Mouse (Mus musculus): ENCODE results near the gene Slc3a2. TPM values are rescaled to one million over a fixed set of nuclear protein-coding genes. Genes with fewer than 3 reads are reported as not detected.
A peak's percentile ranks its signal among the peaks of the same experiment; 100 is the strongest.

Slc3a2 gene
- total and polyA plus RNA-seq, 3 experiments: 269 to 478 (median 284) TPM

- Histone ChIP-seq H3K79me2 (replicated peaks; ENCODE audit: control insufficient read depth, extremely low read depth, insufficient read depth, poor library complexity, severe bottlenecking) (peaks cover 31% of the 10 kb centered on the region), H3K27me3 (replicated peaks) (no peaks in the 10 kb centered on the region), H3K4me2 (ENCODE audit: insufficient read depth, low read depth, poor library complexity, severe bottlenecking) (peak overlapping the region; percentile 72), H3K9me3 (replicated peaks; ENCODE audit: low read length) (no peaks in the 10 kb centered on the region), H3K27ac (ENCODE audit: insufficient read depth, low read depth) (0 out of 2 replicates have a peak overlapping the region, but pooled peaks have one; percentile 8), H3K4me3 (replicated peaks in 1 of 3; ENCODE audit: low read depth in 2 of 3, low read length in 2 of 3, poor library complexity in 1 of 3) (peak overlapping the region; percentile 75 to 77 (median 77)), H3K9ac (ENCODE audit: insufficient read depth, low read depth) (peak overlapping the region; percentile 92), H3K36me3 (replicated peaks in 1 of 2; ENCODE audit: control insufficient read depth in 1 of 2, insufficient read depth in 1 of 2, low read length in 1 of 2) (peaks cover 58 to 83% of the 10 kb centered on the region in 2 experiments), H3K4me1 (ENCODE audit: control insufficient read depth in 1 of 2, insufficient read depth in 2 of 2) (peaks cover 9 to 35% of the 10 kb centered on the region in 2 experiments)
- in situ Hi-C loops (cut with MboI; ENCODE audit: low pct_ligation_motif_present, low pct_unique_long_range_greater_than_20kb, low sequenced_read_pairs) (loop anchor here (25.0 kb wide), 1 partner anchor 370 kb away; no protein-coding TSS in a partner anchor), dilution Hi-C loops (cut with MboI; ENCODE audit: extremely low pct_ligation_motif_present, extremely low pct_unique_long_range_greater_than_20kb, low sequenced_read_pairs) (no loop called here)
- no peak for DNase-seq (ENCODE audit: extremely low read depth)
- TF ChIP-seq MXI1 (IDR thresholded peaks at IDR 0.05; ENCODE audit: low read depth, low read length) (no peak), RCOR1 (conservative IDR thresholded peaks at IDR 0.05; ENCODE audit: low read depth, low read length) (no peak), MEF2A (IDR thresholded peaks at IDR 0.05; ENCODE audit: borderline replicate concordance, low read depth, low read length) (no peak), NELFE (IDR thresholded peaks at IDR 0.05; ENCODE audit: low read depth, low read length) (no peak), ZMIZ1 (IDR thresholded peaks at IDR 0.05; ENCODE audit: low read depth, low read length) (no peak), HCFC1 (IDR thresholded peaks at IDR 0.05; ENCODE audit: low read depth, low read length) (no peak), CHD2 (IDR thresholded peaks at IDR 0.05; ENCODE audit: low read length) (no peak), JUND (conservative IDR thresholded peaks at IDR 0.05; ENCODE audit: low read depth, low read length) (no peak), UBTF (IDR thresholded peaks at IDR 0.05; ENCODE audit: low read depth, low read length) (no peak), KAT2A (IDR thresholded peaks at IDR 0.05; ENCODE audit: insufficient replicate concordance, low read length) (no peak), ZC3H11A (IDR thresholded peaks at IDR 0.05; ENCODE audit: low read depth, low read length) (no peak), ZNF384 (IDR thresholded peaks at IDR 0.05; ENCODE audit: low read depth, low read length) (no peak), BHLHE40 (IDR thresholded peaks at IDR 0.05; ENCODE audit: low read depth, low read length) (no peak), ETS1 (conservative IDR thresholded peaks at IDR 0.05; ENCODE audit: low read depth, low read length) (no peak), E2F4 (IDR thresholded peaks at IDR 0.05; ENCODE audit: insufficient replicate concordance, low read depth, low read length) (no peak), CHD1 (IDR thresholded peaks at IDR 0.05; ENCODE audit: low read depth, low read length) (no peak), POLR2AphosphoS2 (IDR thresholded peaks at IDR 0.05; ENCODE audit: low read depth, low read length) (no peak), CTCF (conservative IDR thresholded peaks at IDR 0.05 in 1 of 2, IDR thresholded peaks at IDR 0.05 in 1 of 2; ENCODE audit: low read depth in 2 of 2, low read length in 2 of 2) (no peak), USF1 (IDR thresholded peaks at IDR 0.05; ENCODE audit: low read depth, low read length) (no peak), RAD21 (IDR thresholded peaks at IDR 0.05; ENCODE audit: low read depth, low read length) (no peak)
Measured at GRCm38 (mm10) chr19:8742176-8742575, 19.0 kb upstream of the Slc3a2 start.

DNA sequence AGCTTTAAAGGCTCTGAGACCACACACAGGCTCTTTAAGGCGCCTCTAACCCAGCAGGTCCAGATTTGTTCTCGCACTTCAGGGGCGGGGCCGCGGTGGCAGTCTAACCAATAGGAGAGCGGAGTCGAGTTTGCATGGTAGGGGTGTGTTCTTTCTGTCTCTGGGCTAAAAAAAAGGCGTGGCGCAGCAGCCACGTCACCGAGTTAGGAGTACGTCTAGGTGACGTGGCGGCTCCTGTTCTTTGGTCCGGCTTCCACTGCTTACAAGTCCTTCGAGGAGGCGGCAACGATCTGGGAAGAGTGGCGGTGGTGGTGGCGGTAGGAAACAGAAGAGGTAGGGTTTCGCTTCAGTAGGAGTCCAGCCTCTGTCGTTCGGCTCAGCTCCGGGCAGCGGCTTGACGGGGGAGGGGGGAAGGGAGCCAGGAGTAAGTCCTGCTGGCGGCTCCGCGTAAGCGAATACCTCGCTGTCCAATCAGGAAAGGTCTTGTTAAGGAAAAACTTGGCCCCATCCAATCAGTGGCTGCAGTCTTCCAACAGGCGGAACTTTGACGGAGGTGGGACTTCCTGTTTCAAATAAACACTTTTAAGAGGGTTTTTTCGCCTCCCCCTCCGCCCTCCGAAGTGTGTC lies 18.2 kb upstream of the Slc3a2 start, which contains the start of gene Stx5a:
Gene Stx5a (plus strand): TSS at position 171 of the 627 bp plus-strand sequence.
- peak within 1 kb of the TSS; percentile 72 for H3K4me2 ChIP-seq (ENCODE audit: insufficient read depth, low read depth, poor library complexity, severe bottlenecking)
- in situ Hi-C loops (cut with MboI; ENCODE audit: low pct_ligation_motif_present, low pct_unique_long_range_greater_than_20kb, low sequenced_read_pairs) (loop anchor here (25.0 kb wide), 1 partner anchor 371 kb away; no protein-coding TSS in a partner anchor), dilution Hi-C loops (cut with MboI; ENCODE audit: extremely low pct_ligation_motif_present, extremely low pct_unique_long_range_greater_than_20kb, low sequenced_read_pairs) (no loop called here)
- peaks cover 11 to 41% of the 10 kb centered on the region in 2 experiments for H3K4me1 ChIP-seq (ENCODE audit: control insufficient read depth in 1 of 2, insufficient read depth in 2 of 2)
- peak within 1 kb of the TSS; percentile 75 to 77 (median 77) for H3K4me3 ChIP-seq (replicated peaks in 1 of 3; ENCODE audit: low read depth in 2 of 3, low read length in 2 of 3, poor library complexity in 1 of 3)
- H3K36me3 ChIP-seq (replicated peaks in 1 of 2; ENCODE audit: control insufficient read depth in 1 of 2, insufficient read depth in 1 of 2, low read length in 1 of 2): peaks cover 55 to 78% of the 10 kb centered on the region in 2 experiments
- peak within 1 kb of the TSS; percentile 91 for H3K27ac ChIP-seq (ENCODE audit: insufficient read depth, low read depth)
- DNase-seq (ENCODE audit: extremely low read depth): peak; percentile 98
- no peaks in the 10 kb centered on the region for H3K27me3 ChIP-seq (replicated peaks)
- no peaks in the 10 kb centered on the region for H3K9me3 ChIP-seq (replicated peaks; ENCODE audit: low read length)
- H3K79me2 ChIP-seq (replicated peaks; ENCODE audit: control insufficient read depth, extremely low read depth, insufficient read depth, poor library complexity, severe bottlenecking): peaks cover 34% of the 10 kb centered on the region
- peak within 1 kb of the TSS; percentile 92 for H3K9ac ChIP-seq (ENCODE audit: insufficient read depth, low read depth)
- TF ChIP-seq USF1 (IDR thresholded peaks at IDR 0.05; ENCODE audit: low read depth, low read length) (no peak), ZC3H11A (IDR thresholded peaks at IDR 0.05; ENCODE audit: low read depth, low read length) (no peak), JUND (conservative IDR thresholded peaks at IDR 0.05; ENCODE audit: low read depth, low read length) (no peak; the same call in 1 of the 2 replicates), SIN3A (IDR thresholded peaks at IDR 0.05; ENCODE audit: low read length) (peak; percentile 95), TCF12 (IDR thresholded peaks at IDR 0.05; ENCODE audit: low read depth, low read length) (peak; percentile 57; the same call in 1 of the 2 replicates), MAZ (IDR thresholded peaks at IDR 0.05; ENCODE audit: low read depth, low read length) (peak; percentile 60; the same call in 1 of the 2 replicates), IRF4 (IDR thresholded peaks at IDR 0.05; ENCODE audit: low read depth, low read length) (no peak), NELFE (IDR thresholded peaks at IDR 0.05; ENCODE audit: low read depth, low read length) (peak; percentile 53; the same call in 1 of the 2 replicates), RCOR1 (conservative IDR thresholded peaks at IDR 0.05; ENCODE audit: low read depth, low read length) (peak; percentile 12; the same call in 1 of the 2 replicates), USF2 (conservative IDR thresholded peaks at IDR 0.05; ENCODE audit: low read depth, low read length) (0 out of 2 replicates have a peak, but pooled peaks have one; percentile 5), CHD1 (IDR thresholded peaks at IDR 0.05; ENCODE audit: low read depth, low read length) (no peak), TBP (conservative IDR thresholded peaks at IDR 0.05; ENCODE audit: low read depth, low read length) (peak; percentile 52; the same call in 1 of the 2 replicates), ZKSCAN1 (IDR thresholded peaks at IDR 0.05; ENCODE audit: borderline replicate concordance, low read depth, low read length) (no peak), HCFC1 (IDR thresholded peaks at IDR 0.05; ENCODE audit: low read depth, low read length) (peak; percentile 86), GABPA (IDR thresholded peaks at IDR 0.05; ENCODE audit: insufficient replicate concordance, low read depth, low read length) (no peak; the same call in 1 of the 2 replicates), ETS1 (conservative IDR thresholded peaks at IDR 0.05; ENCODE audit: low read depth, low read length) (no peak), ZNF384 (IDR thresholded peaks at IDR 0.05; ENCODE audit: low read depth, low read length) (peak; percentile 75), E2F4 (IDR thresholded peaks at IDR 0.05; ENCODE audit: insufficient replicate concordance, low read depth, low read length) (no peak)

Measured in CH12.LX (cell line).